Mouse (Mus musculus) heart, adult 2 months (tissue): ENCODE measurements around the gene Rnf183.

ENCODE experiments used
- CTCF ChIP-seq: fragments of 200-600 bp; IDR thresholded peaks from 2 replicates; pipeline ENCODE4 v1.8.1; 2022; ENCODE audit warnings: antibody characterized with exemption, mild to moderate bottlenecking, moderate library complexity
- EP300 ChIP-seq: fragments of 200-500 bp; IDR thresholded peaks from 2 replicates; pipeline ENCODE4 v1.6.1; 2011; ENCODE audit warnings: low read depth, low read length, control low read depth; ENCODE audit not compliant: insufficient read depth
- POLR2A ChIP-seq: fragments of 200-500 bp; IDR thresholded peaks from 2 replicates; pipeline ENCODE4 v1.6.1; 2011; ENCODE audit warnings: mild to moderate bottlenecking, low read depth, low read length, control low read depth; ENCODE audit not compliant: insufficient read depth

DNA sequence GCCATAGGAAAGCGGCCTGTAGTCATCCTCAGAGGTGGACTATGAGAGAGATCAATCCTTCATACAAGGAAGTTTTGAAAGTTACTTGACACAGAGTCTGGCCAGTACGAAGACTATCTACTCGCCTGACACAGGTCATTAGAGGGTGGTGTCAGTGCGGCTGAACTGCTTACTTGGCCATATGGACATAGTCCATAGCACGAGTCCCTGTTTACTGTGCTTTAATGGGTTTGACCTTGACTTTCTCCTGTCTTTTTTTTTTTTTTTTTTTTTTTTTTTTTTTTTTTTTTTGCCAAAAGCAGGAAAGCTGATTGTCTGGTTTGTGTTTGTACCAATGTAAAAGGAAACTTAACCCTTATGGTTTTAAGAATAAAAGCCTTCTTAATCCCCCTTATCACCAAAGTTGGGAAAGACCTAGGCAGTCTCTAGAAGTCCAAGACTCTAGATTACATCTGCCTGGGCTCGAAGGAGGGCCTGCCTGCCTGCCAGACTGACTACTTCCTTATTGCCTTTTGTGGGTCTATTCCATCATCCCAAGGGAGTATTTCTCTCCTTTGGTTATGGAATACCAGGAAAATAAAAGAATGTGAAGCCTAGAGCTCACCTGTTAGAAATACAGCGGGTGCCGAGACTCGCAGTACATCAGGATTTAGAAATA is 55.2 kb downstream of the Rnf183 start:
- no peak for TF ChIP-seq CTCF
- TF ChIP-seq POLR2A: no peak
- no peak for TF ChIP-seq EP300
